Mouse (Mus musculus) kidney, embryonic 16.5 days (tissue): ENCODE measurements around the gene A830031A19Rik. TPM values are rescaled to one million over a fixed set of nuclear protein-coding genes. Genes with fewer than 3 reads are reported as not detected.
A peak's percentile ranks its signal among the peaks of the same experiment; 100 is the strongest.

ENCODE experiments used
- ATAC-seq: fragments of 200-750 bp; cut with Nextera tagmentation; 2 replicates; pipeline ENCODE4 v1.8.0; 2017; ENCODE audit warnings: moderate TSS enrichment; ENCODE audit not compliant: low FRiP score, low TSS enrichment
- H3K27ac ChIP-seq: fragments of 300-500 bp; sonication (generic); 2 replicates; pipeline ENCODE4 v1.5.1; 2014; ENCODE audit warnings: low read length
- H3K27me3 ChIP-seq: fragments of 300-500 bp; sonication (generic); 2 replicates; pipeline ENCODE4 v1.6.1; 2014; ENCODE audit warnings: low read length, control low read depth, mixed read lengths; ENCODE audit not compliant: insufficient read depth
- H3K36me3 ChIP-seq: fragments of 300-500 bp; sonication (generic); 2 replicates; pipeline ENCODE4 v1.6.1; 2014; ENCODE audit warnings: low read length, control low read depth, mixed read lengths; ENCODE audit not compliant: insufficient read depth
- H3K4me1 ChIP-seq: fragments of 300-500 bp; sonication (generic); 2 replicates; pipeline ENCODE4 v1.6.1; 2014; ENCODE audit warnings: low read length, control low read depth, mixed read lengths; ENCODE audit not compliant: insufficient read depth
- H3K4me2 ChIP-seq: fragments of 300-500 bp; sonication (generic); replicated peaks from 2 replicates; pipeline ENCODE4 v1.6.1; 2014; ENCODE audit warnings: low read depth, low read length
- H3K4me3 ChIP-seq: fragments of 300-500 bp; sonication (generic); 2 replicates; pipeline ENCODE4 v1.5.1; 2014; ENCODE audit warnings: mild to moderate bottlenecking, low read length
- H3K9ac ChIP-seq: fragments of 300-500 bp; sonication (generic); replicated peaks from 2 replicates; pipeline ENCODE4 v1.6.1; 2014; ENCODE audit warnings: low read length
- H3K9me3 ChIP-seq: fragments of 300-500 bp; sonication (generic); 2 replicates; pipeline ENCODE4 v1.6.1; 2016; ENCODE audit warnings: low read length, control low read depth
- WGBS: fragments of 180-500 bp; shearing (Covaris S2); extraction: QIAGEN DNeasy Blood & Tissue Kit; methylation state at CpG from one replicate; pipeline ENCODE4 v1.1.7; 2014; 5-methylcytosine and 5-hydroxymethylcytosine counted together
- polyA plus RNA-seq: library from polyadenylated mRNA; unstranded; fragments of >200 nt; fragmentation: Nextera tagmentation; extraction: Ambion mirVana; gene quantifications from 2 replicates; pipeline ENCODE4 v1.2.1, GENCODE M21; 2015

The A830031A19Rik gene
- not detected in 2 replicates for polyA plus RNA-seq

- no peaks in the 10 kb centered on the region for H3K36me3 ChIP-seq
- under 1% methylated on average over 11 of the region's 11 CpGs for WGBS
- no peaks in the 10 kb centered on the region for H3K9me3 ChIP-seq
- H3K4me3 ChIP-seq: peak within 1 kb of the TSS; percentile 65
- peak within 1 kb of the TSS; percentile 99 for H3K4me2 ChIP-seq
- H3K27me3 ChIP-seq: peaks cover 74% of the 10 kb centered on the region
- H3K9ac ChIP-seq: peak within 1 kb of the TSS; percentile 61
- peaks cover 27% of the 10 kb centered on the region for H3K4me1 ChIP-seq
- no peak for ATAC-seq
- no peak within 1 kb of the TSS for H3K27ac ChIP-seq
Observed at GRCm38 (mm10) chr11:24074634-24075104, at the start of gene A830031A19Rik. Gene A830031A19Rik (minus strand): TSS chr11:24075054.

GRCm38 (mm10) chr11:24123991-24124390 lies 49.1 kb upstream of the A830031A19Rik start:
- no peaks in the 10 kb centered on the region; the same call in 1 of the 2 replicates for H3K27me3 ChIP-seq
- WGBS: 90% methylated on average over 2 of the region's 2 CpGs
- no peak overlapping the region for H3K4me3 ChIP-seq
- H3K4me1 ChIP-seq: peaks cover 5% of the 10 kb centered on the region; the same call in 1 of the 2 replicates
- no peaks in the 10 kb centered on the region for H3K9me3 ChIP-seq
- no peaks in the 10 kb centered on the region for H3K36me3 ChIP-seq
- no peak overlapping the region for H3K9ac ChIP-seq
- no peak overlapping the region for H3K27ac ChIP-seq
- ATAC-seq: no peak
- H3K4me2 ChIP-seq: no peak overlapping the region

GRCm38 (mm10) chr11:24122899-24123298 lies 48.0 kb upstream of the A830031A19Rik start:
- H3K9me3 ChIP-seq: no peaks in the 10 kb centered on the region
- H3K4me3 ChIP-seq: no peak overlapping the region
- no peak overlapping the region for H3K9ac ChIP-seq
- peaks cover 7% of the 10 kb centered on the region; the same call in 1 of the 2 replicates for H3K4me1 ChIP-seq
- H3K4me2 ChIP-seq: no peak overlapping the region
- no peaks in the 10 kb centered on the region; the same call in 1 of the 2 replicates for H3K27me3 ChIP-seq
- H3K36me3 ChIP-seq: no peaks in the 10 kb centered on the region
- ATAC-seq: no peak
- H3K27ac ChIP-seq: no peak overlapping the region
- 83% methylated on average over 7 of the region's 7 CpGs for WGBS

- no peak overlapping the region for H3K9ac ChIP-seq
- ATAC-seq: no peak
Observed at GRCm38 (mm10) chr11:24121136-24121535, 46.3 kb upstream of the A830031A19Rik start.

GRCm38 (mm10) chr11:24116582-24117318 lies 41.9 kb upstream of the A830031A19Rik start:
- no peak overlapping the region for H3K4me2 ChIP-seq
- H3K4me3 ChIP-seq: no peak overlapping the region
- no peak overlapping the region for H3K9ac ChIP-seq
- H3K9me3 ChIP-seq: no peaks in the 10 kb centered on the region
- 75% methylated on average over 7 of the region's 7 CpGs for WGBS
- no peak overlapping the region for H3K27ac ChIP-seq
- H3K27me3 ChIP-seq: no peaks in the 10 kb centered on the region
- H3K4me1 ChIP-seq: peaks cover 7% of the 10 kb centered on the region; the same call in 1 of the 2 replicates
- no peak for ATAC-seq
- no peaks in the 10 kb centered on the region for H3K36me3 ChIP-seq

More at GRCm38 (mm10) chr11:24121136-24121535, 46.3 kb upstream of the A830031A19Rik start:
- H3K4me1 ChIP-seq: peaks cover 7% of the 10 kb centered on the region; the same call in 1 of the 2 replicates
- H3K27ac ChIP-seq: no peak overlapping the region
- no peaks in the 10 kb centered on the region for H3K9me3 ChIP-seq
- no peak overlapping the region for H3K4me2 ChIP-seq
- 92% methylated on average over 9 of the region's 9 CpGs for WGBS
- H3K36me3 ChIP-seq: no peaks in the 10 kb centered on the region
- no peaks in the 10 kb centered on the region; the same call in 1 of the 2 replicates for H3K27me3 ChIP-seq
- no peak overlapping the region for H3K4me3 ChIP-seq

- Histone ChIP-seq H3K9me3 (no peaks in the 10 kb centered on the region), H3K4me3 (no peak overlapping the region), H3K27me3 (no peaks in the 10 kb centered on the region), H3K9ac (no peak overlapping the region), H3K4me1 (peaks cover 7% of the 10 kb centered on the region; the same call in 1 of the 2 replicates), H3K36me3 (no peaks in the 10 kb centered on the region), H3K4me2 (no peak overlapping the region), H3K27ac (no peak overlapping the region)
- no peak for ATAC-seq
- WGBS: 94% methylated on average over 2 of the region's 2 CpGs
Observed at GRCm38 (mm10) chr11:24116041-24116440, 41.2 kb upstream of the A830031A19Rik start.

GRCm38 (mm10) chr11:24115017-24115752 lies 40.3 kb upstream of the A830031A19Rik start:
- Histone ChIP-seq H3K4me2 (no peak overlapping the region), H3K27ac (0 out of 2 replicates have a peak overlapping the region, but pooled peaks have one; percentile 20), H3K4me1 (peaks cover 7% of the 10 kb centered on the region; the same call in 1 of the 2 replicates), H3K4me3 (no peak overlapping the region), H3K9me3 (no peaks in the 10 kb centered on the region), H3K27me3 (no peaks in the 10 kb centered on the region), H3K9ac (no peak overlapping the region), H3K36me3 (no peaks in the 10 kb centered on the region)
- 76% methylated on average over 12 of the region's 12 CpGs for WGBS
- ATAC-seq: no peak

GRCm38 (mm10) chr11:24111720-24112119 lies 36.9 kb upstream of the A830031A19Rik start:
- Histone ChIP-seq H3K4me2 (no peak overlapping the region), H3K4me3 (no peak overlapping the region), H3K9me3 (no peaks in the 10 kb centered on the region), H3K4me1 (no peaks in the 10 kb centered on the region), H3K9ac (no peak overlapping the region), H3K27me3 (no peaks in the 10 kb centered on the region), H3K36me3 (no peaks in the 10 kb centered on the region), H3K27ac (no peak overlapping the region)
- ATAC-seq: no peak
- WGBS: 62% methylated on average over 6 of the region's 6 CpGs

GRCm38 (mm10) chr11:24110113-24110512 lies 35.3 kb upstream of the A830031A19Rik start:
- no peaks in the 10 kb centered on the region for H3K4me1 ChIP-seq
- no peaks in the 10 kb centered on the region; the same call in 1 of the 2 replicates for H3K27me3 ChIP-seq
- WGBS: 88% methylated on average over 2 of the region's 2 CpGs
- no peak for ATAC-seq
- no peak overlapping the region for H3K4me3 ChIP-seq
- no peak overlapping the region for H3K27ac ChIP-seq
- H3K36me3 ChIP-seq: no peaks in the 10 kb centered on the region
- H3K9me3 ChIP-seq: no peaks in the 10 kb centered on the region
- H3K4me2 ChIP-seq: no peak overlapping the region
- H3K9ac ChIP-seq: no peak overlapping the region
